Mouse (Mus musculus): ENCODE data around the gene Ankrd11. TPM values are rescaled to one million over a fixed set of nuclear protein-coding genes. Genes with fewer than 3 reads are reported as not detected.

Gene Ankrd11
- polyA plus RNA-seq, 1 experiment: 67.5 TPM

GRCm38 (mm10) chr8:122938591-122938990 is 103.5 kb downstream of the Ankrd11 start:
- TF ChIP-seq CTCF (IDR thresholded peaks at IDR 0.05; ENCODE audit: insufficient read depth, low read length) (no peak), POLR2A (IDR thresholded peaks at IDR 0.05; ENCODE audit: borderline replicate concordance, extremely low read depth, low read depth, low read length) (no peak)
- WGBS: 23% methylated on average over 4 of the region's 4 CpGs
- Histone ChIP-seq H3K4me1 (ENCODE audit: control insufficient read depth, insufficient read depth, low read length) (peaks cover 37% of the 10 kb centered on the region), H3K4me3 (replicated peaks; ENCODE audit: extremely low read depth, low read depth, low read length) (no peak overlapping the region)
- DNase-seq: no peak

- DNase-seq: no peak
- WGBS: 70% methylated on average over 3 of the region's 3 CpGs
- H3K4me1 ChIP-seq (ENCODE audit: control insufficient read depth, insufficient read depth, low read length): peaks cover 38% of the 10 kb centered on the region
- no peak for TF ChIP-seq POLR2A (IDR thresholded peaks at IDR 0.05; ENCODE audit: borderline replicate concordance, extremely low read depth, low read depth, low read length)
- no peak for TF ChIP-seq CTCF (IDR thresholded peaks at IDR 0.05; ENCODE audit: insufficient read depth, low read length)
- H3K4me3 ChIP-seq (replicated peaks; ENCODE audit: extremely low read depth, low read depth, low read length): no peak overlapping the region
Measured at GRCm38 (mm10) chr8:122938170-122938569, 103.9 kb downstream of the Ankrd11 start.

GRCm38 (mm10) chr8:122937545-122938053 is 104.5 kb downstream of the Ankrd11 start:
- DNase-seq: no peak
- no peak overlapping the region for H3K4me3 ChIP-seq (replicated peaks; ENCODE audit: extremely low read depth, low read depth, low read length)

DNA sequence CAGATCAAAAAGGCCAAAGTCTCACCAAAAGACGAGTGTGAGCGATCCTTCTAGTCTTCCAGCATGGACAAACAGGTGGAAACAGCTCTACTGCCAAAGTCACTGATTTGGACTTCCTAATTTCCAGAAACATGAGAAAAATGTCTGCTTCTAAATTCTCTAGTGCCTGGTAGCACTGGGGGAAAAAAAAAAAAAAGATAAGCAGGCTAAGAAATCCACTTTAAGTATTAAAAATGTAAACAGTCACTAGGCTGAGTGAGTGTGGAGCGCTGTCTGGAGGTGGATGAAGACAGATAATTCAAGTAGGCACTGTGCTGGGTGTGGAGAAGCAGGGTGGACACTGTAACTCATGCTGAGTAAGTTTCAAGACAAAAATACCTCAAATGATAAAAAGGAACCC is 106.2 kb downstream of the Ankrd11 start:
- 59% methylated on average over 3 of the region's 3 CpGs for WGBS
- no peak overlapping the region for H3K4me3 ChIP-seq (replicated peaks; ENCODE audit: extremely low read depth, low read depth, low read length)
- peaks cover 44% of the 10 kb centered on the region for H3K4me1 ChIP-seq (ENCODE audit: control insufficient read depth, insufficient read depth, low read length)
- TF ChIP-seq POLR2A (IDR thresholded peaks at IDR 0.05; ENCODE audit: borderline replicate concordance, extremely low read depth, low read depth, low read length) (no peak), CTCF (IDR thresholded peaks at IDR 0.05; ENCODE audit: insufficient read depth, low read length) (no peak)
- no peak for DNase-seq

More at GRCm38 (mm10) chr8:122937545-122938053, 104.5 kb downstream of the Ankrd11 start:
- 41% methylated on average over 2 of the region's 2 CpGs for WGBS
- TF ChIP-seq CTCF (IDR thresholded peaks at IDR 0.05; ENCODE audit: insufficient read depth, low read length) (no peak), POLR2A (IDR thresholded peaks at IDR 0.05; ENCODE audit: borderline replicate concordance, extremely low read depth, low read depth, low read length) (no peak)
- peaks cover 41% of the 10 kb centered on the region for H3K4me1 ChIP-seq (ENCODE audit: control insufficient read depth, insufficient read depth, low read length)

- Histone ChIP-seq H3K4me1 (ENCODE audit: control insufficient read depth, insufficient read depth, low read length) (peaks cover 47% of the 10 kb centered on the region), H3K4me3 (replicated peaks; ENCODE audit: extremely low read depth, low read depth, low read length) (no peak overlapping the region)
- WGBS: 95% methylated on average over 1 of the region's 1 CpGs
- TF ChIP-seq CTCF (IDR thresholded peaks at IDR 0.05; ENCODE audit: insufficient read depth, low read length) (no peak), POLR2A (IDR thresholded peaks at IDR 0.05; ENCODE audit: borderline replicate concordance, extremely low read depth, low read depth, low read length) (no peak)
- DNase-seq: no peak
Measured at GRCm38 (mm10) chr8:122935118-122935517, 107.0 kb downstream of the Ankrd11 start.

- no peak for DNase-seq
- no peak for TF ChIP-seq CTCF (IDR thresholded peaks at IDR 0.05; ENCODE audit: insufficient read depth, low read length)
- no peak for TF ChIP-seq POLR2A (IDR thresholded peaks at IDR 0.05; ENCODE audit: borderline replicate concordance, extremely low read depth, low read depth, low read length)
- no peak overlapping the region for H3K4me3 ChIP-seq (replicated peaks; ENCODE audit: extremely low read depth, low read depth, low read length)
- peaks cover 40% of the 10 kb centered on the region for H3K4me1 ChIP-seq (ENCODE audit: control insufficient read depth, insufficient read depth, low read length)
Measured at GRCm38 (mm10) chr8:122933973-122934372, 108.1 kb downstream of the Ankrd11 start.

GRCm38 (mm10) chr8:122932561-122932959 is 109.5 kb downstream of the Ankrd11 start:
- Histone ChIP-seq H3K4me3 (replicated peaks; ENCODE audit: extremely low read depth, low read depth, low read length) (no peak overlapping the region), H3K4me1 (ENCODE audit: control insufficient read depth, insufficient read depth, low read length) (peaks cover 35% of the 10 kb centered on the region)
- no peak for DNase-seq
- TF ChIP-seq CTCF (IDR thresholded peaks at IDR 0.05; ENCODE audit: insufficient read depth, low read length): no peak
- no peak for TF ChIP-seq POLR2A (IDR thresholded peaks at IDR 0.05; ENCODE audit: borderline replicate concordance, extremely low read depth, low read depth, low read length)
- 55% methylated on average over 2 of the region's 2 CpGs for WGBS

DNA sequence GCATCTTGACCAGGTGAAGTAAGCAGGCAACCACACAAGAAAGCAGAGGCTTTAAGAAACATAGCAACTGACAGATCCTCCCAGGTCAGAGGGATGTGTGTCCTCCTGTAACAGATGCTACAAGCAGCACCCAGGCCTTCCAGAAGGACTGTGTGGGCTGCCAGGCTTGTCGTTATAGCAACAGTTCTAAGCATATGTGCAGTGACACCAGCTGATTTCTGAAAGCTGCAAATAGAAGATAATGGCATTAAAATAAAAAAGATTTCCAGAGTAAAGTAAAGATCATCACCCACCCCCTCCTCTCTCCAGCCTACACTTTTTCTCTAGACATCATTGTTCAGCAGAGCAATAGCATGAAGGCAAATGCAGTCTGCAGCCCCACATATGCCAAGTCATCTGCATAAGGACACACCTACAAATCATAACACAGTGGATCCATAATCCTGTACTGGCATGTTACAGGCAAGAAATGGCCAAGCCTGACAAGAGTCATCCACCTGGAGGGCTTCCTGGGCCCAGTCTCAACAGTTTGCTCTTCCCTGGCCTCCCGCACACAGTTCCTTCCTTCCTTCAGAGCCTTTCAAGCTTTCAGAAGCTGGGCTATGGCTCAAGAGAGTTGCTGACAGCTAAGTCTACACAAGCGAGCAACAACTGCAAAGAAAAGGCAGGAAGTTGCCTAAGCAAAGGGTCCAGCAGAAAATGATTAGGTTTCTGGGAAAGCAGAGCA is 110.1 kb downstream of the Ankrd11 start:
- no peak overlapping the region for H3K4me3 ChIP-seq (replicated peaks; ENCODE audit: extremely low read depth, low read depth, low read length)
- no peak for DNase-seq
- 31% methylated on average over 3 of the region's 3 CpGs for WGBS
- TF ChIP-seq CTCF (IDR thresholded peaks at IDR 0.05; ENCODE audit: insufficient read depth, low read length) (no peak), POLR2A (IDR thresholded peaks at IDR 0.05; ENCODE audit: borderline replicate concordance, extremely low read depth, low read depth, low read length) (no peak)
- H3K4me1 ChIP-seq (ENCODE audit: control insufficient read depth, insufficient read depth, low read length): peaks cover 31% of the 10 kb centered on the region

DNA sequence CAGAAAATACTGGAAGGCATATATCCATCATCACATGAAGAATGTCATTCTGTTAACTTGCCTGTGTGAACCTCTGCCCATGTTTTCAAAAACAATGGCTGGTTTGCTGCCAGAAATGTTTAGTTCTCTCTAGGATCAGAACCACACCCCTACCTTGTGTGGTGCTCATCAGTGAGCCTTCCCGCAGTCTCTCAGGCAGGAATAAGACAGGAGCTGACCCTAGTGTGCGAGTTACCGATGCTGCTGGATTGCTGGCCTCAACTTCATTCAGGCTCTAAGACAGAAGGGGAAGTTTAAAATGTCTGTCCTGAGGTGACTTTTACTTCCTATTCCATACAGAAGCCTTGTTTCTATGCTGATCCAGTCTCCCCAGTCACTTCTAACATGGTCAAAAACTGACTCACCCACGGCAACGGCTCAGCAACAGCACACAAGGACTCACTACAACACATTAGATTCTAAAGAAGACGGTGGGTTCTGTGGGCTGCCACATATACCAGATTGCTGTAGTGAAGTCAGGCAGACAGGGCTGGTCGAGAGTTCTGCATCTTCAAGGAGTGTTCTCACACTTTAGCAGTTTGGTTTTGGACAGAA is 113.3 kb downstream of the Ankrd11 start:
- WGBS: 53% methylated on average over 7 of the region's 7 CpGs
- DNase-seq: no peak
- Histone ChIP-seq H3K4me3 (replicated peaks; ENCODE audit: extremely low read depth, low read depth, low read length) (no peak overlapping the region), H3K4me1 (ENCODE audit: control insufficient read depth, insufficient read depth, low read length) (peaks cover 32% of the 10 kb centered on the region)
- TF ChIP-seq CTCF (IDR thresholded peaks at IDR 0.05; ENCODE audit: insufficient read depth, low read length): no peak
- TF ChIP-seq POLR2A (IDR thresholded peaks at IDR 0.05; ENCODE audit: borderline replicate concordance, extremely low read depth, low read depth, low read length): no peak

GRCm38 (mm10) chr8:122927841-122928240 is 114.2 kb downstream of the Ankrd11 start:
- no peak for DNase-seq
- no peak overlapping the region for H3K4me3 ChIP-seq (replicated peaks; ENCODE audit: extremely low read depth, low read depth, low read length)
- TF ChIP-seq POLR2A (IDR thresholded peaks at IDR 0.05; ENCODE audit: borderline replicate concordance, extremely low read depth, low read depth, low read length) (no peak), CTCF (IDR thresholded peaks at IDR 0.05; ENCODE audit: insufficient read depth, low read length) (no peak)
- WGBS: 71% methylated on average over 3 of the region's 3 CpGs
- H3K4me1 ChIP-seq (ENCODE audit: control insufficient read depth, insufficient read depth, low read length): peaks cover 28% of the 10 kb centered on the region
